Mouse (Mus musculus): ENCODE measurements around the gene Cttnbp2. TPM values are rescaled to one million over a fixed set of nuclear protein-coding genes. Genes with fewer than 3 reads are reported as not detected.

Gene Cttnbp2
- total RNA-seq, 2 experiments from 2014 or later, result 3.1 to 4.2 TPM

DNA sequence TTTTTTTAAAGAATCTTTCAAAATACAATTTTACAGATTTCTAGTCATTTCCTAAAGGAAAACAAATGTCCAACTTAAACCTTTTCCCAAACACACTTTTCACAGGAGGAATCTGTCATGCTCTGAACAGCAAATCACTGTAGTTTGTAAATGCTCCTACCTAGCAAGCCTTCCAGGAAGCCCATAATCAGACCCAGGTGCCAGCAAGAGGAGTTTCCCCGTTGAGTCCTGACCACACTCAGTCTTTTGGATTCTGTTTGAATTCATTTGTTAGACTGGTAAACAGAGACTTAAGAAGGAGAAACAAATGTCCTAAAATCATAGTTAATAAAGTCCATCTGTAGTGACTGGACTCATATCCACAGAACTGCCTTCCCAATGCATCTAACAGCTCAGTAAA lies 40.1 kb downstream of the Cttnbp2 start:
- no peak for DNase-seq
- intact Hi-C loops (cut with DNase I), result no loop called here

DNA sequence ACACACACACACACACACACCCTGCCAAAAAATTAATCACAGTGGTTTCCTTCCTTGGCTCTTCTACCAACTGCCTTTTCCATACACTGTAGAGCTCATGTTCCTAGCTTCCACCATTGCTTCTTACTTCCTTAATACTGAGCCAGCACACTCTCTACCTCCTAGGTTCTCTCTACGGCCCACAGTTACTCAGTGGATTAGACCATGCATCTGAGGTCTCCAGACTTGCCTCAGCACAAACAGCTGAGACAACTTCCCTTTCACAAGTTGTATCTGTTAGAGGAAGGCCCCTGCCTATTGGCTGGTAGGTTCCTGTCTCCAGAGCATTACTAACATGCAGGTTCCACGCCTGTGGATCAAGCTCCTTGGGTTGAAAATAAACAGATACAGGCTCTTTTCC lies 45.4 kb downstream of the Cttnbp2 start:
- DNase-seq, result no peak
- intact Hi-C loops (cut with DNase I), result no loop called here

DNA sequence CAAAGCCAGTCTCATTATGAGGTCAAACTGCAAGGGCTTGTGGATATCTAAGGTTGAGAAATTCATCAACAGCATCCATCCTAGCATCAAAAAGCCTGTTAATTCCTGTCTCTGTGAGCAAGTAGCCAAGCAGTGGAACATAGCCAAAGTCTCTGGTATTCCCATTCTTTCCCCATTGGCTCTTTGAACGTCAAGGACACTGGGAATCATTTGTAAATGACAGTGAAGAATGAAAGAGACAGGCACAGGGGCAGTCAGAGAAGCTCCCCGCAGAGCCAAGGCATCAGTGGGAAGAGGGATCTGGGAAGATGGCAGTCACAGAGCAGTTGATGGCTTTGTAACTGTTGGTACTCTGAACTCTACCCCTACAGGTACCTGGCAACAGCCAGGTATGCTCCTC lies 46.9 kb downstream of the Cttnbp2 start:
- DNase-seq, result no peak
- intact Hi-C loops (cut with DNase I), result no loop called here

DNA sequence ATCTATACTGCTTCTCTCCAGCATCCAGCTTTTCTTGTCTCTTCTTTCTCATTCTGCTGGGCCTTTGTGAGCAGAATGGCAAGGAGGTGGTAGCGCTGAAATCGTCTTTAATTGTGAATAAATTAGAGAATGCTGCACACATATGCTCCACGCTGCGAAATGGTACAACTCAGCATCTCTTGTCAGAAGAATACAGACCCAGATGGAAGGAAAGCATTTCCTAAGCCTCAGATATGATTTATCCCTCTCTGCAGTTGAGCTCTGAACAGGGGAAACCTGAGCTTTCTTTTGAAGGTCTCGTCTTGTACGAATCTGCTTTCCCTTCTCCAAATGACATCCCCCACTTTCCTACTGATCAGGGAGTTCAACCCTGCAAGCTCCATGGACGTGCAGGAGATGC lies 48.4 kb downstream of the Cttnbp2 start:
- no peak for DNase-seq
- intact Hi-C loops (cut with DNase I), result no loop called here

DNA sequence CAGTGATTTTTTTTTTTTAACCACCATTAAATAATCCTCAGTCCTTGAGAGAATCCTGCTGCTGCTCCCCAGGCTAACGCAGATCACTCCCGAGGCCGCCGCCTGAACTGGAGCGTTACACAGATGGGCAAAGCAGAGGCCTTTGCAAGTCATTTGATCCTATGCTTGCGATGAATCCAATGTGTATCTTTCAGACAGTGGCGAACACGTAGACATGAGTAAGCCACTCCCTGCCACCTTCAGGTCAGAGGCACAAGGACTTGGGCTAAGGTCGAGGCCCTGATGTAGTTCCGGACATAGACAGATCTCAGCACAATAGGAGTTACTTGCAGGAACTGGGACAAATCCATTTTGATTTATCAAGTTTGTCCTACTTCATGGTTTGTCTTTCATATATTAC lies 49.0 kb downstream of the Cttnbp2 start:
- no peak for DNase-seq
- intact Hi-C loops (cut with DNase I), result no loop called here

DNA sequence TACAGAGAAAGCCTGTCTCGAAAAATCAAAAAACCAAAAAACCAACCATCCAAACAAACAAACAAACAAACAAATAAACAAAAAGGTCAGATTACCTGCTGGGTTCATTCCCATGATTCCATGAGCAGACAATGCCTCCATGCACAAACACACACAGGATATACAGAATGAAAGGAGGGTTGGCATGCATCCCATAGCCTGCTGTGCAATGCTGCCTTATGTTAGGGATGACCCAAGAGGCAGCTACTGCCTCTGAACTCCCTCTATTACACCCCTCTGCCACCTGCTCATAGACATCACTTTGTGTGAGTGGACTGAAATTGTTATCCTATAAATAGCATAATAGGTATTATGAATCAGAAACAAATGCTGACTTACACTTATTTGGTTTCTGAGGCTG lies 55.0 kb downstream of the Cttnbp2 start:
- no peak for DNase-seq
- intact Hi-C loops (cut with DNase I), result no loop called here

DNA sequence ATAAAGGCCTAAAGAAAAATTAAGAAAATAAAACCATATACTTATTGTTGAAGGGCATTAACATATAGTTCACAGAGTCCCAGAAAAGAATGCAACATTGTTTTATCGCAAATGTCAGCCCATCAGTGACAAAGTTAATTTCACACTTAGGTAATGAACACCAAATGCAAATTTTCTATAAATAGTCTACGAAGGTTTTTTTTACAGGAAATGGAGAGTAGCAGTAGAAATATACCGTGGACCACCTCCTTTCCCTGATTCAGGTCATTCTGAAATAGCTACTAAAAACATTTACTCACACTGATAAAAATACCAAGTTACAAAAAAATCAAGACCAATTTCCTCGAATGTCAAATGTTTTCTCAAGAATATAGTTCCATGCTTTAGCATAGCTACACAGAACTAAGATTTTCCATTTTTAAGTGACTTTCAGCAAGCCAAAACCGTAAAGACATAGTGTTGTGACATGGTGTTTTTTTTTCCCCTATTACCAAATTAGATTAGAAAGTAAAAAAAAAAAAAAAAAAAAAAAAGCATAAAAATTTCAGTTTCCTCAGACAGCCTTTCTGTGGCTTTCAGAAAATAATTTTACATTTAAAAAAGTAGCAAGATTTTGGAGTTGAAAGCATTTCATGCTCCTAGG lies 64.0 kb downstream of the Cttnbp2 start:
- no peak for DNase-seq
- intact Hi-C loops (cut with DNase I), result no loop called here

DNA sequence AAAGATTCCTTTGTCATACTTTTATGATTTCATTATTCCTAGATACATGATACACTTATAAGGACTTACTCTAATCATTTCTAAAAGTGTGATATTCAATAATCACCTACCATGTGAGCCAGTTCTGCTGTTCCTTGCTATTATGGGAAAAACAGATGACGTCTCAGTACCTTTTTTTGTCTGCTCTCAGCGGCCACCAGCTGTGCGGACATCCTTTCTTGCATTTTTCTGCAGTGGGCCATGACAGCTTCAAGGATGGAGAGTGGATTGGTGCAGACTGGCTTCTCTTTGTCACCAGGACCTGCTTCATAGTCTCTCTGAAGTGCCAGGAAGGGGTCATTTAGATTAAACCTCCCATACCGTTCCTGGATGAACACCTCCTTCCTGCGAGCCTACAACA lies 66.6 kb downstream of the Cttnbp2 start:
- intact Hi-C loops (cut with DNase I), result no loop called here
- no peak for DNase-seq

DNA sequence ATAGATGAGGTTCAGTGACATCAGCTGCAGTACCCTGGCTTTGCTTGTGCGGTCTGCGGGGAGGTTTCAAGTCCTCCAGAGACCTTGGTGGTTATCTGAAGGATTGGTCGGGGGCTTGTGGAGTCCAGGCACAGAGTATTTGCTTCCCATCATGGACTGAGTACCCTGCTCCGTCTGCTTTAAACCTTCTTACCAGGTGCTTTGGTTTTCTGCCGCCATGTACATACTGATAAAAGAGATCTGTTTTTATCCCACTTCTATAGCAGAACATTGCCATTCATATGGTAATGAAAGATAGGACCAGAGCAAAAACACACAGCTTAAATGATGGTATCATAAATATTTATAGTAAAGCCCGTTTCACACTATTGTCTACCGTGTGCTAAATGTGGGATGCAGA lies 67.7 kb downstream of the Cttnbp2 start:
- intact Hi-C loops (cut with DNase I), result no loop called here
- no peak for DNase-seq

DNA sequence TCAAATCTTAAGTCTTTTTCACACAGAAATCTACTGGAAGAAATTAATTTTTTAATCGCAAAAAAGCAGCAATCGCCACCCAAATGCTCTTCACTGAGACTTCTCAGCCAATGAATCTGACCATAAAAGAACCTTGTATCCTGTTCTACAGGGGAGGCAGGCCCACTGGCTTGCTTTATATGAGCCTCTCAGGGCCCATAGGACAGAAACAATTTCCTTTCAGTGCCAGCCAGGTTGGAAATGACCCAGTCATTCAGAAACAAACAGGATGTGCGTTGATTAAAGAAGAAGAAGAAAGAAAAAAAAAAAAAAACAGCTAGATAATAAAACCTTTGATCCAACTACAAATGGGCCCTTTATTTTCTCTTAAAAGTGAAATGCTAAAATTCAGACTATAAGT lies 68.3 kb downstream of the Cttnbp2 start:
- intact Hi-C loops (cut with DNase I), result no loop called here
- DNase-seq, result no peak

DNA sequence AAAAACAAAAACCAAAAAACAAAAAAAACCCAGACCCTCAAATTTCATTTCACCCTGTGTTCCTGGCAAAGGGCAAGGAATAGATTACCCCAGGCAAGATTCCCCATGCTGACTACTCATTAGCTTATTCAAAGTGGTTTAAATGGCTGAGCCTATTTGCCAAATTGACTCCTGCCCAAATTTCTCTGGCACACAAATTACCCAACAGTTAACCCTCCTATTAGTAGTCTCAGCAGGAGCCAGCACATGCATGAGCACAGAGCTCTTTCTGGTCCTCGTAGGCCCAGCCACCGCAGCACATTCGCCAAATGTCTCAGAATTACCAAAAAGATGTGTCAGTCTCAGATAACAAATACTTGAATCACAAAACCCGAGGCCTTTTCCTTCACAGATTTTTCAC lies 68.9 kb downstream of the Cttnbp2 start:
- intact Hi-C loops (cut with DNase I), result no loop called here
- peak in 1 of 2 experiments; percentile 3 for DNase-seq

DNA sequence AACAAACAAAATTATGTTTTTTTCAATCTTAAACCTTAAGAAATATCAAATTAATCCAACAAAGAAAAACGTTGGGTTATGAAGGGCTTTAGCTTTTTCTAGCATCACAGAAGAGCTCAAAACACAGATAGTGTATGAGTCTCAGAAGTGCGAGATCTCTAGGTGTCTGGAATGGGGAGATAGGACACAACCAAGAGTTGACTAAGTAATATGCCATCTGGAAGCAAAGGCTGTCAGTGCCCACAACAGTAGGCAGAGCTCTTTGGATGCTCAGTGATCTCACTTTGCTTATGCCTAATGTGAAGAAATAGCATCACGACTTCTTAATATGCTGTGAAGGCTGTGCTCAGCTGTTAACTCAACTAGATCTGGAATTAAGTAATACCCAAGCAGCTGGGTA lies 72.3 kb downstream of the Cttnbp2 start:
- no peak for DNase-seq
- intact Hi-C loops (cut with DNase I), result no loop called here

DNA sequence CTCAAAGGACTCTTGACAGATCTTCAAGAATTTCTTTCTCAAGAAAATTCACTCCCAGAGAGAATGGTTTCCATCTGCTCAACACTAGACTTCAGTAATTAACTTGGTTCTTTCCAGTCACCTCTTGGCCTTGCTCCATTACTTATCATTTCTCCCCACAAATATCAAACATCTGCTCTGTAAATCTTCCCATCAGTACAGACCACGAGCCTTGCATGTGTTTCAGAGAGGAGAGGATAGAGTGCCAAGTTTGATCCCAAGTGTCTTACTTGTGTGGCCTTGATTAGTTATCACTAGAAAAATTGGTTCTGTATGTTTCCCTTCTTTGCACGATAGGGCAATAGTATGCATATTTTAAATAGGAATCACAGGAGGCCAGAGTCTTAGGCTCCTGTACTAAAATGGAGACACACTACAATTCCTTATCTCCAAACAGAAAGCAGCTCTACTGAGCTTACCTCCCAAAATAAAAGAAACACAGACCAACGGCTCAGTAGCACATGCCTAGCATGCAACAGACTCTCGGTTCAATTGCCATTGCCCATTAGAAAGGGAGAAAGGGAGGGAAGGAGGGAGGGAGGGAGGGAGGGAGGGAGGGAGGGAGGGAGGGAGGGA lies 73.6 kb downstream of the Cttnbp2 start:
- intact Hi-C loops (cut with DNase I), result loop anchor here (2.0 kb wide), 1 partner anchor 32 kb away; no protein-coding TSS in a partner anchor
- DNase-seq, result no peak

DNA sequence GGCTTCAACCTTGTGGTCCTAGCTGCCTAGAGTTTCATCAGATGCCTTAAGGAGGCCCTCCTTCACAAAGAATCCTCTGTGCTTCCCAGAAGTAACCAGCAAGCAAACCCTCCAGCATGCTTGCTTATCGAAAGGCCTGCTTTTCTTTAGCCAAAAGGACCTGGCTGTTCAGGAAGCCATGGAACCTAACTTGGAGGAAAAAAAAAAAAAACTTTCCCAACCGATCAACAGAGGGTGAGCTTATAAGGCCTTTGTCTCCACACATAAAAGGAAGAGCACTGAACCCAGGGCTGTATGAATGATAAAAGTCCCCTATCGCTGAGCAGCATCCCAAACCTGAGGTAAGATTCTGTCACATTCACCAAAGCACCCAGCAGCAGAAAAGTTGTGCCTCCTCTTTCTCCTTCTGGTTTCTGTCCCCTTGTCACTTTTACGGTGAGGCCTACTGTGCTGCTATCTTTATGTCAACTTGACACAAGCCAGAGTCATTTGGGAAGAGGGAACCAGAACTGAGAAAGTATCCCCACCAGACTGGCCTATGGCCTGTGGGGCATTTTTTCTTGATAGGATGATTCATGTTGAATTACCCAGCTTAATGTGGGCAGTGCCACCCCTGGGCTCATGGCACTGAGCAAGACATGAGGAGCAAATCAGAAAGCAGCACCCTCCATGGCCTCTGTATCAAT lies 78.4 kb downstream of the Cttnbp2 start:
- no peak for DNase-seq
- intact Hi-C loops (cut with DNase I), result no loop called here

DNA sequence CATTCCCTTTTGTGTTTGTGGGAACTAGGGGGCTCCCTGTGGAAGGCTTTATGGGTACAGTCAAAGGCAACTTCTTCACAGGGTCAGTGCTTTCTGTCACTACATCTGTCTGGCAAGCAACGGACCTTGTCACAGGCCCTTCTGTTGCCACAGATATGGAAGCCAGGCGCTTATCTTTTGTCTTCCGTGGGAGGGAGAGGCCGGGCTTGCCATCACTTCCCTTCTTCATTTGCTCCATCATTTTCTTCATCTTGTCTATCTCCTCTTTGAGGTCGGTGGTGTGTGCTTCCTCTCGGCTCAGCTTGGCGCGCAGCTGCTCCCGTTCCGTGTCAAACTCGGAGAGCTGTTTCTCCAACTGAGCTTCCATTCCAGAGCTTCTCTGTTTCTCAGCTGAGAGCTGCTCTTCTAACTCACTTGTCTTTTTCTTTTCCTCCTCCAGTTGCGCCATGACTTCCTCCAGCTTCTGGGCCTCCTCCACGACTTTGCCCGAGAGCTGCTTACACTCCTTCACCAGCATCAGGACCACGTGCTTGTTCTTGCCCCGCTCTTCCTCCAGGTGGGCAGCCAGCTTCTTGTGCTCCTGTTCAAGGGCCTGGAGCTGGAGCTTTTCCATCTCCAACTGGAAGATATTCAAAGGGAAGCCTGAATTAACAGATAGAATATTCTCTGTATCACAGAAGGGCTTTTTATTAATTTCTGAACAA lies 79.7 kb downstream of the Cttnbp2 start:
- no peak for DNase-seq
- intact Hi-C loops (cut with DNase I), result no loop called here

DNA sequence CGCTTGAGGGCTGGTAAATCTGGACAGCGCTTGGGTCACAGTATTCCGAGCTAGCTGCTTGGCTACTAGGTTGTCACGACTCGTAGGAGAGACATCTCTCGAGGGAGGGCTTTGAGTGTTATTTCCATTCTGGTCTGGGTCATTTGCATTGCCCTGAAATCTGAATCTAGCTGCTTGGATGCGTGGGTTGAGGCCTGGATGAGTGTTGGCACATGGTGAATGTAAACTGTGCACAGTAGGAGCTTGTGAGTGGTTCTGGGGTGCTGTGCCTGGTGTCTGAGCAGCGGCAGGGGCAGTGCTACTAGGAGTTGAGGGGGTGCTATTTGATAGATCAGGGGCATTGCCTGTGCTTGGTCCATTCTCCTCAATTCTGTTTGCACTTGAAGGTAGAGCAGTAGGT lies 80.3 kb downstream of the Cttnbp2 start:
- intact Hi-C loops (cut with DNase I), result no loop called here
- no peak for DNase-seq

DNA sequence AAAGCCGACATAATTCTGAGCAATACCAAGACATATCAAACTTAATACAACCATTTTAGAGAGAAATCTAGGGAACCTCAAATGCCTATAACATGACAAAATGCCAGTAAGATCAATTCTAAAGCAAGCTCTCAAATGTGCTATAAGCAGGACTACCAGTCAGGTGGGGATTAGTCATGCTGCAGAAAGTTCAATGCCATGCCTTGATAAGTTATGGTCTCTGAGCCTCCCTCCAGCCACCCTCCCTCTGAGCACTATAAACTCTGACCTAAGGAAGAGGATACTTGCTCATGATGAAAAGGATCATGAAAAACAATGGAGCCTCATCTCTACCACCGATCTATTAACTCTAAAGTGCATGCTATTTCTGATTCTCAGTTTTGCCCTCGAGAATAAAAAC lies 82.3 kb downstream of the Cttnbp2 start:
- no peak for DNase-seq
- intact Hi-C loops (cut with DNase I), result no loop called here

DNA sequence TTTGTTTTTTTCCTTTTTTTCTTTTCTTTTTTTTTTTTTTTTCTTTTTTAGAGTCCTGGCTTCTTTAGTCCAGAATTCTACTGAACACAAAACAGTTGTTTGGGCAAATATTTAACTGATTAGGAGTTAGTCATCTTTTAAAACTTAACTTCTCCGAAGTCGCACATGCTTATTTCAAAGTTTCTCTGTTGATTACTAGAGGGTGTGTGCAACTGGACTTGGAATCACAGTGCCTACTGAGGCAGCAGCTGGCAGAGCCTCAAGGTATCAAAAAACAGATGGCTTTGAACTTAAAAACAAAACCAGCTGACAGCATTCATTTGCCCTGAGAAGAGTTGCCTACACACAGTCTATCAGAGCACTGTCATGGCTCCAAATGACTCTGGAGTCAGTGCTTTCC lies 82.8 kb downstream of the Cttnbp2 start:
- intact Hi-C loops (cut with DNase I), result no loop called here
- DNase-seq, result no peak

DNA sequence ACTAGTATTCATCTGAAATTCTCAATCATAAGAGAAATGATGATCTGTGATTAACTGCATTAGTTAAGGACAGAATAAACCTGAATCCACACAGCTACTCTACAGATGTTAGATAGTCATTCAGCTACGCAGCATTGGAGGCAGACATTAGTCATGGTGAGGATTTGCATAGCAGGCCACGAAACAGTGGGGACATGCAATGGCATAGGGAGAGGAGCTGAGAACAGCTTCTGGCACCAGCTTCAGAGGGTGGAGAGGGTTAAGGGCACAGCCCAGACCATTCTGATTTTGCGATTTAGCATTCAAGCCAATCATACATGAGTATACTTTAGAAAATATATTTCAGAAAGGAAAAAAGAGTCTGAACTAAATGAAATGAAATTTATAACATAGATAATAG lies 84.6 kb downstream of the Cttnbp2 start:
- intact Hi-C loops (cut with DNase I), result no loop called here
- DNase-seq, result no peak

DNA sequence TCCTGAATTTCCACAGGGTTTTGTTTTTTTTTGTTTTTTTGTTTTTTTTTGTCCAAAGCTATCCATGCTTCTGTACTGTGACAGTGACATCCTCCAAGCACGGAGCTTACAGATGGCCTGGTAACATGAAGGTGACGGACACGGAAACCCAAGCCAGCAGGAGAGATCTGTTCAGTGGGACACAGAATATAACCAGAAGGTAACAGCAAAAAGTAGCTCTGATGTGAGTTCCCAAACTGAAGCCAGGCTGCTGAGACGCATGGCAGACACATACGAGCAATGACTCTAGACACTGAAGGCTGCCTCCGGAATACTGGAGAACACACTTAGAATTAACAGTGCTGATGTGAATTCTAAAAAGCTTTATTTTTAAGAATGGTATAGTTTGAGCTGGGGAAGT lies 89.8 kb downstream of the Cttnbp2 start:
- intact Hi-C loops (cut with DNase I), result loop anchor here (5.0 kb wide), 1 partner anchor 87 kb away; the partner anchor contains the start of gene Cttnbp2
- DNase-seq, result no peak

DNA sequence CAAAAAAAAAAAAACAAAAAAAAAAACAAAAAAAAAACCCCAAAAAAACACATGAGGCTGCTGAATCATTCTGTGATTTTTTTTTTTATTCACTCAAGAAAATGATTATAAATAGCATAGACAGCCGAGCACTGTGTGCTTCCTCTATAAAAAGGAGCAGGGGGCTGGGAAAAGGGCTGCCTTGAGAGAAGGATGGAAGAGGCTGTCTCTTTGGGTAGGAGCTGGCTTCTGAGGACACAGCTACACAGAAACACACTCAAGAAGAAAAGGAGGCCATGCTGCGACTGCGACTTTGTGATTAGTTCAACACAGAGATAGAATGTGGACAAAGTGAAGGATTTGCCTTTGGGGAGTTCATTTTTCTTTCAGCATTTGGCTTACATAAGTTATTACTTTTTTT lies 90.3 kb downstream of the Cttnbp2 start:
- no peak for DNase-seq
- intact Hi-C loops (cut with DNase I), result loop anchor here (5.0 kb wide), 1 partner anchor 88 kb away; the partner anchor contains the start of gene Cttnbp2

Data from heart, postnatal 14 days (tissue).